Mouse (Mus musculus) G1E (cell line): ENCODE measurements around the gene Gm11099.

Experiments used
- CTCF ChIP-seq: IDR thresholded peaks from 2 replicates; pipeline ENCODE4 v1.5.1; 2012; ENCODE audit warnings: low read depth, low read length, inconsistent platforms, mixed read lengths
- GATA1 ChIP-seq: IDR thresholded peaks from 2 replicates; pipeline ENCODE4 v1.6.1; 2012; ENCODE audit warnings: borderline replicate concordance, low read length, inconsistent platforms, mixed read lengths
- POLR2AphosphoS5 ChIP-seq: IDR thresholded peaks from 2 replicates; pipeline ENCODE4 v1.6.1; 2012; ENCODE audit warnings: low read depth, low read length, inconsistent platforms; ENCODE audit not compliant: insufficient replicate concordance
- TAL1 ChIP-seq: conservative IDR thresholded peaks from 2 replicates; pipeline ENCODE4 v1.6.1; 2012; ENCODE audit warnings: low read depth, low read length, inconsistent platforms, mixed read lengths

DNA sequence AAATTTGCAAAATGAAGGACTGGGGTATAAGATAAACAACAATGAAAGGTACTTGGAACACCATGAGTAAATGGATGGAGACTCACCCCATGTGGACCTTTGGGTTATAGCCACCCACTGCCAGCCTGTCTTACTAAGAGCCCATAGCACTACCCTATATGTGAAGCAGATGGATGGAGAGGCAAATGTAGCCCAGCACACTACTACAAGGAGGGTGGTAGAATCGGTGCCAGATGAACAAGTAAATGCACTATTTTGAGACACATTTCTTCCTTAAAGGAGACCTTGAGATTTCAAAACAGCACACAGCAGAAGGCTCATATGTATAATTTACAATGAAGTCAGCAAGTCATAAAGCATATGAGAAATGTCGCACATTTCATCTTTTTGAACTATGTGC lies 66.3 kb downstream of the Gm11099 start:
- TF ChIP-seq CTCF, result no peak
- TF ChIP-seq TAL1, result no peak
- no peak for TF ChIP-seq GATA1
- TF ChIP-seq POLR2AphosphoS5, result no peak
